Mouse (Mus musculus): ENCODE data around the gene Aurka. TPM values are rescaled to one million over a fixed set of nuclear protein-coding genes. Genes with fewer than 3 reads are reported as not detected.
A peak's percentile ranks its signal among the peaks of the same experiment; 100 is the strongest.

The Aurka gene
- total and polyA plus RNA-seq, 2 experiments from 2014 or later, result 5.9 to 7.6 TPM

GRCm38 (mm10) chr2:172380513-172380912 is 10.2 kb upstream of the Aurka start:
- no peaks in the 10 kb centered on the region for H3K9me3 ChIP-seq (ENCODE audit: low read length)
- no peak for TF ChIP-seq CTCF (IDR thresholded peaks at IDR 0.05)
- no peaks in the 10 kb centered on the region for H3K27me3 ChIP-seq (ENCODE audit: insufficient read depth, low read length)
- no peak overlapping the region for H3K9ac ChIP-seq (replicated peaks; ENCODE audit: low read length, poor library complexity, severe bottlenecking)
- ATAC-seq (ENCODE audit: low FRiP score) (no peak), DNase-seq (ENCODE audit: low spot score) (no peak)
- no peak overlapping the region for H3K4me3 ChIP-seq (ENCODE audit: low read depth, low read length)
- peaks cover 64% of the 10 kb centered on the region for H3K36me3 ChIP-seq (ENCODE audit: insufficient read depth, low read length)
- 95% methylated on average over 17 of the region's 17 CpGs for WGBS
- no peak overlapping the region for H3K4me2 ChIP-seq (ENCODE audit: low read depth, low read length, poor library complexity, severe bottlenecking)
- no peak overlapping the region for H3K27ac ChIP-seq (ENCODE audit: low read depth, low read length)
- no peaks in the 10 kb centered on the region for H3K4me1 ChIP-seq (ENCODE audit: insufficient read depth, low read length)

- Histone ChIP-seq H3K4me2 (ENCODE audit: low read depth, low read length, poor library complexity, severe bottlenecking) (no peak overlapping the region), H3K27me3 (ENCODE audit: insufficient read depth, low read length) (no peaks in the 10 kb centered on the region), H3K9me3 (ENCODE audit: low read length) (no peaks in the 10 kb centered on the region), H3K27ac (ENCODE audit: low read depth, low read length) (no peak overlapping the region), H3K4me1 (ENCODE audit: insufficient read depth, low read length) (no peaks in the 10 kb centered on the region), H3K4me3 (ENCODE audit: low read depth, low read length) (no peak overlapping the region), H3K36me3 (ENCODE audit: insufficient read depth, low read length) (peaks cover 78% of the 10 kb centered on the region), H3K9ac (replicated peaks; ENCODE audit: low read length, poor library complexity, severe bottlenecking) (no peak overlapping the region)
- no peak for ATAC-seq (ENCODE audit: low FRiP score)
- 73% methylated on average over 7 of the region's 7 CpGs for WGBS
- DNase-seq (ENCODE audit: low spot score), result peak; percentile 35
- TF ChIP-seq CTCF (IDR thresholded peaks at IDR 0.05), result peak; percentile 64
These were observed 8.0 kb upstream of the Aurka start for GRCm38 (mm10) chr2:172378332-172378731.

GRCm38 (mm10) chr2:172376999-172377515 is 6.7 kb upstream of the Aurka start:
- no peak for TF ChIP-seq CTCF (IDR thresholded peaks at IDR 0.05)
- Histone ChIP-seq H3K4me2 (ENCODE audit: low read depth, low read length, poor library complexity, severe bottlenecking) (no peak overlapping the region), H3K27ac (ENCODE audit: low read depth, low read length) (no peak overlapping the region), H3K9ac (replicated peaks; ENCODE audit: low read length, poor library complexity, severe bottlenecking) (no peak overlapping the region), H3K4me1 (ENCODE audit: insufficient read depth, low read length) (no peaks in the 10 kb centered on the region), H3K27me3 (ENCODE audit: insufficient read depth, low read length) (no peaks in the 10 kb centered on the region), H3K4me3 (ENCODE audit: low read depth, low read length) (no peak overlapping the region), H3K9me3 (ENCODE audit: low read length) (no peaks in the 10 kb centered on the region), H3K36me3 (ENCODE audit: insufficient read depth, low read length) (peaks cover 69% of the 10 kb centered on the region)
- DNase-seq (ENCODE audit: low spot score), result no peak
- ATAC-seq (ENCODE audit: low FRiP score), result no peak
- WGBS, result 82% methylated on average over 5 of the region's 5 CpGs

GRCm38 (mm10) chr2:172376551-172376950 is 6.2 kb upstream of the Aurka start:
- Histone ChIP-seq H3K4me2 (ENCODE audit: low read depth, low read length, poor library complexity, severe bottlenecking) (no peak overlapping the region), H3K27me3 (ENCODE audit: insufficient read depth, low read length) (no peaks in the 10 kb centered on the region), H3K36me3 (ENCODE audit: insufficient read depth, low read length) (peaks cover 64% of the 10 kb centered on the region), H3K27ac (ENCODE audit: low read depth, low read length) (no peak overlapping the region), H3K9me3 (ENCODE audit: low read length) (no peaks in the 10 kb centered on the region), H3K4me3 (ENCODE audit: low read depth, low read length) (no peak overlapping the region), H3K9ac (replicated peaks; ENCODE audit: low read length, poor library complexity, severe bottlenecking) (no peak overlapping the region), H3K4me1 (ENCODE audit: insufficient read depth, low read length) (peaks cover 3% of the 10 kb centered on the region; the same call in 1 of the 2 replicates)
- TF ChIP-seq CTCF (IDR thresholded peaks at IDR 0.05), result no peak
- no peak for ATAC-seq (ENCODE audit: low FRiP score)
- DNase-seq (ENCODE audit: low spot score), result no peak
- WGBS, result 96% methylated on average over 4 of the region's 4 CpGs

GRCm38 (mm10) chr2:172371258-172371657 is 923 bp upstream of the Aurka start:
- Histone ChIP-seq H3K4me3 (ENCODE audit: low read depth, low read length) (peak overlapping the region; percentile 93), H3K4me1 (ENCODE audit: insufficient read depth, low read length) (peaks cover 4% of the 10 kb centered on the region; the same call in 1 of the 2 replicates), H3K9ac (replicated peaks; ENCODE audit: low read length, poor library complexity, severe bottlenecking) (peak overlapping the region; percentile 85), H3K9me3 (ENCODE audit: low read length) (no peaks in the 10 kb centered on the region), H3K4me2 (ENCODE audit: low read depth, low read length, poor library complexity, severe bottlenecking) (peak overlapping the region; percentile 49), H3K27ac (ENCODE audit: low read depth, low read length) (peak overlapping the region; percentile 90; the same call in 1 of the 2 replicates), H3K36me3 (ENCODE audit: insufficient read depth, low read length) (peaks cover 23% of the 10 kb centered on the region), H3K27me3 (ENCODE audit: insufficient read depth, low read length) (no peaks in the 10 kb centered on the region)
- 0% methylated on average over 11 of the region's 11 CpGs for WGBS
- DNase-seq (ENCODE audit: low spot score), result no peak
- no peak for ATAC-seq (ENCODE audit: low FRiP score)
- no peak for TF ChIP-seq CTCF (IDR thresholded peaks at IDR 0.05)

GRCm38 (mm10) chr2:172363176-172363575 is 7.2 kb downstream of the Aurka start:
- peaks cover 6% of the 10 kb centered on the region for H3K36me3 ChIP-seq (ENCODE audit: insufficient read depth, low read length)
- no peak overlapping the region for H3K9ac ChIP-seq (replicated peaks; ENCODE audit: low read length, poor library complexity, severe bottlenecking)
- TF ChIP-seq CTCF (IDR thresholded peaks at IDR 0.05), result no peak
- 91% methylated on average over 7 of the region's 7 CpGs for WGBS
- ATAC-seq (ENCODE audit: low FRiP score) (no peak), DNase-seq (ENCODE audit: low spot score) (no peak)
- H3K4me3 ChIP-seq (ENCODE audit: low read depth, low read length), result no peak overlapping the region
- no peaks in the 10 kb centered on the region for H3K27me3 ChIP-seq (ENCODE audit: insufficient read depth, low read length)
- no peak overlapping the region for H3K4me2 ChIP-seq (ENCODE audit: low read depth, low read length, poor library complexity, severe bottlenecking)
- H3K4me1 ChIP-seq (ENCODE audit: insufficient read depth, low read length), result no peaks in the 10 kb centered on the region
- no peak overlapping the region for H3K27ac ChIP-seq (ENCODE audit: low read depth, low read length)
- no peaks in the 10 kb centered on the region for H3K9me3 ChIP-seq (ENCODE audit: low read length)
